Mouse (Mus musculus): ENCODE measurements around the gene Fancc.

The Fancc gene

DNA sequence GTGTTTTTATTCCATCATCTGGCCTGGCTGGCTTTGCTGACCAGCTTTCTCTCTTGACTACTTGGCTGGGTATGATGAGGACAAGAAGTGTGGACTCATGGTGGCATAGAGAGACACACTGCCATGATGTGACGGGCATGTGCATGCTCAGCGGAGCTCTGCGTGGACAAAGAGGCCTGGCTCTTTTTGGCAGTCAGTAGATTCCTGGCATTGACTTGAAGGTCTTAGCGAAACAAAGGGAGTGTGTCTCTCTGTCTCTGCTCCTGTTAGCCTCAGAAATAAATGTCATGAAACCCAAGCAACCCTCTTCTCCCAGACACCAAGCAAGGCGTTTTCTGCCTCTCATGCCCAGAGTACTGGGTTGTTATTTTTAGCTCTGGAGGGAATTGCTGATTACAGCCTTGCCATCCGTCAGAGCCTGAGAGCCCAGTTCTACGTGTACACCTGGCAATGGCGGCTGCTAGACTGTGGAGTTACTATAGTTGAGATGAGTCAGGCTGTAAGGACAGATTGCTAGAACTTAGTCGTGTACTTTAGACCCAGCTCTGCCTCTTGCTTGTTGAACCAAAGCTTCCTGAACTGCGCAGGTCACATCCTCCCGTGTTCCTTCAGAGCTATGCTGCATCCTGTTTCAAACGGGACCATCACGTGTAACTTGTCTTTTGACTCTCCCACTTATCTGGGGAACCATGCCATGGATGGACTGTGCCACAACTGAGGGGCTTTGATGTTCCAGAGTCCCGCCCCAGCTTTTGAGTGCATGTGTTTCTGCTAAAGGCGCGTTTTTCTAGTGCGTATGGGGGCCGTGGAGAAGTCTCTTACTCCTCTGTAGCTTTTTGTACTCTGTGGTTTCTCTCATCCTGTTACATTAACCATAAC is 236.1 kb downstream of the Fancc start:
- DNase-seq (ENCODE audit: low spot score): no peak

DNA sequence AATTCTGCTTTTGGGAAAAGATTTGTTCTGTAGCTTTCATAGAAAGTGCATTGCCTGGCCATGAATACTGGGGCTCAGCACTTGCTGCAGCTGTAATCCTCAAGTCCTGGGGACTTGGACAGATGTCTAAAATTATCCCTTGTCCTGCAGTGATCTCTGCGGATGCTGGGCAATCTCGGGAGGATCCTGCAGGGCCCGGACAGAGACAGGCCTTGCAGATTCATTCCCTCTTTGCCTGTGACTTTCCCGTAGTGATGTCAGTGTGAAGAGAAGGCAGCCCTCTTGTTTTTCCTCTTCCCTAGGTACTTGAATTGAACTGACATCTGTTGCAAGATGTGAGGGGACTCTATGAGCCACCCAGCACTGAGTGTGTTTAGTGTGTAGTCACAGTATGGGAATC is 236.9 kb downstream of the Fancc start:
- DNase-seq (ENCODE audit: low spot score): no peak

GRCm38 (mm10) chr13:63258671-63259070 is 238.4 kb downstream of the Fancc start:
- no peak for DNase-seq (ENCODE audit: low spot score)

- DNase-seq (ENCODE audit: low spot score): no peak
These were observed 238.9 kb downstream of the Fancc start for GRCm38 (mm10) chr13:63258167-63258582.

DNA sequence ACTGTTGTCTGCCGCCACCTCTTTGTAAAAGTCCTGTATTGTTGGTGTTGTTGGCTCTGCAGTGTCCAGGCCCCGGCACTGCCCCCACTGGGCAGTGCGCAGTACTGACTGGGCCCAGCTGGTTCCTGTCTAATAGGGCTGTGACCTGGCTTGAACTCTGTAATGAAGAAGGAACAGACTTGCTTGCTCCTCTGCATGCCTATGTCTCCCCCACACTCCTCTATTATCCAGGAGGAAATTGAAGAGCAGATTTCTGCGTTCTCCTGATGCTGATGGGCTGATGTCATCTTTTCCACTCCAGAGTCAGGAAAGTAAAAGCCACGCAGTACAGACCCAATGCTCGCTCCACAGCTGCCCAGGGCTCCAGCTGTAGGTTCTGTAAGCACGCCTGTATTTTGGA is 240.3 kb downstream of the Fancc start:
- DNase-seq (ENCODE audit: low spot score): no peak

DNA sequence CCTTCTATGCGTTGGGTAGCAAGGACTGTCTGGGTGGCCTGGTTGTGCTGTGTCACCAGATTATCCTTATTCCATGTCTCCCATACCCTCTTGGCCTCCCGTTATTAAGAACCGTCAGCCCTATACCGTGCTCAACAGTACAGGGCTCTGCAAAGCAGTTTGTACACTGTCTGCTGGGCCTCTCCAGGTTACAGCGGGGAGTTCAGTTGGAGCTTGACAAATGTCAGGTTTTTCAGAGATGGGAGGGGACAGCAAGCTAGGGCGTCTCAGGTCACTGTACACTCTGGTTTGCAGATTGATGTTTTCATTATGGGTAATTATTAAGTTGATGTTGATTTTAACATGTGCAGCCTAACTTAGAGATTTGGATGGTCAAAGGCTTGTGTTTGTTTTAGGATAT is 240.9 kb downstream of the Fancc start:
- no peak for DNase-seq (ENCODE audit: low spot score)

DNA sequence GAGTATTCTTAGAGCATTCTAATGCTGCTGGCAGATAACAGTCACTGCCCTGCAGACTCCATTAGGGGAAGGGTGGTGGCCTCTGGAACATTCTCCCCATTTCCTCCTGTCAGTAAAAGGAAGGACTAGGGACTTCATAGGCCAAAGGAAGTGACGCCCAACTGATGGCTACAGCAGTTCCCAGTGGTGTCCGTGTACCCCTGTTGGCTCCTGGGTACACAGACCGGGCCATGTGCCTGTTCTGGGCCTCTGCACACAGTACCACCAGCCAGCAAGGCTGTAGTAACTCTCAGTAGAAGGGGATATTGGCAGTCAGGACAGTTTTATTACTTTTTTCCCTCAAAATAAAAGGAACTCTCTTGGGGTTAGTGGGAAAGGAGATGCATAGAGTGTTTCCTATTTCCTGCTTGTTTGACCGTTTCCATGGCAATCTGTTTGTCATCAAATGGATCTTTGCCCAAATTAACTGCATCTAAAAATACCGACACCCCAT is 241.5 kb downstream of the Fancc start:
- no peak for DNase-seq (ENCODE audit: low spot score)

DNA sequence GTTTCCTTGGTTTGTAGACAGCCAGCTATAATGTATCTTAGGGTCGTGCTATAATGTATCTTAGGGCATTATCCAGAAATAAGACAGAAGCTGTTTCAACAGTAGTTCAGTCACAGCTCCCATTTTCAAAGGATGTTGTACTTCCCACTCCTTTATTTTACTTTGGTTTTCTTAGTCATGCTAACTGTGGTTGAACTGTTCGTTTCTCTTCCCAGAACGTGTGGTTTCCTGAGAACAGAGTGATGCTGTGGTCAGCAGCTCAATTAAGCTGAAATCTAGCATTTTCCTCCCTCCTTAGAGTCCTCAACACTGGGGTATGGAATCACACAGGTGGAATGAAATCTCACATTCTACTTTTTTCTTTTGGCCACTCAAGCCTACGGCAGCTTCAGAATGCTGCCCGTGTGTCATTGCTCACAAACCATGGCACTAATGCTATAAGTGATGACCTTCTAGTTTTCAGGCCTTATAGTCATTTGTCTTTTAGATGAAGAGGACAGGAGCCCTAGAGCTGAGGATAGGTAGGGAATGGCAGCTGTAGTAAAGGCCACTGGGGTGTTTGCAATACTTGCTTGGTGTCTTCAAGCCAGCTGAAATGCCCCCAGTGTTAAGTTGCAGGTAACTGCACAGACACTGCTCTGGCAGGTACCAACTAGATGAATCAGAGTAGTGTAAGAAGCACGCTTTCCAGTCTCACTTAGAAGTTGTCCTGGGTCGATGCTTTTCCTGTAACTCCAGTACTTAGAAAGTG is 243.0 kb downstream of the Fancc start:
- no peak for DNase-seq (ENCODE audit: low spot score)

DNA sequence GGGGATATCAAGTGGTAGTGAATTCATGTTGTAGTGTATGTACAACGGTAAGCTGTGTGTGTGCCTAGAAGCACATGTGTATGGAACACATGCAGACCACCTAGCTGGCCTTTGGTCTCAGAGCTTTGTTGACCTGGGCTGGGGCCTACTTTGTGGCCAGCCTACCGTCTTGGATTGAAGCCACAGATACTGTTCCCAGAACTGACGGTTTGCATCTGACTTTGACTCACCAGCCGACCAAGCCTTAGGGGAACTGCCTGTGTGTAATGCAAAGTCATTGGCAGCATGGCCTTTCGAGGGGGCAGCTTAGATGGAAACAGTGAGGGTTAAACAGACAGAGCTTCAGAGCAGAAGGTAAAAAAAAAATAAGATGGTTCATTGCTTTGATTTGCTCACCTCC is 243.9 kb downstream of the Fancc start:
- DNase-seq (ENCODE audit: low spot score): no peak

GRCm38 (mm10) chr13:63252295-63253010 is 244.6 kb downstream of the Fancc start:
- DNase-seq (ENCODE audit: low spot score): no peak

GRCm38 (mm10) chr13:63251118-63251889 is 245.8 kb downstream of the Fancc start:
- DNase-seq (ENCODE audit: low spot score): no peak

GRCm38 (mm10) chr13:63250441-63250980 is 246.6 kb downstream of the Fancc start:
- no peak for DNase-seq (ENCODE audit: low spot score)

DNA sequence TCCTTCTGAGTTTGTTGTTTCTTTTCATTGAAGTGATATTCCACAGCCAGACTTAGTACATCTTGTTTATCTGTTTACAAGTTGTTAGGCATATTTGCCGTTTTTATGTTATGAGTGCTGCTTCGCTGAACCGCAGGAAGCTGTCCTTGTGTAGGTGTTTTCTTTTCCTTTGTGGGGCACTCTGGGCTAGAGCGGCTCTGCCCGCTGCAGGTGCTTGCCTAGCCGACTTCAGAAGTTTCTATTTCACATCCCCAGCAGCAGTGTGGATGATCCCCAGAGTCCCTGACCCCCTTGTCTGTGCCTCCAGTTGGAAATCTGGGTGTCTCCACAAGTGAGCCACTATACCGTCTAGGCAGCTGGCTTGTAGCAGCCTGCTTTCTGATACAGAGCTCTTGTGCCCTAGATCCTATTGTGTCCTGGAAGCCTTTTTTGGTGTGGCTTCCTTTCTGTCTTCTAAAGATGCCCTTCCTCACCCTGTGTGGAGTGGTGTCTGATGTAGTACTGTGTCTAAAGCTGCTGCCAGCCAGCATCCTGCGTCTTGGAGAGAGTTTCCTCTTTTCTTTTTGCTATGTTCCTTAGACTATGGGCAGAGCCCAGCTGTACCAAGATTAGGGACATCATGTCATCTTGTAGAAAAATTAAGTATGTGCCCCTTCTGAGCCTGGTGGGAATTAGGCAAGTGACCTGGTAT is 247.2 kb downstream of the Fancc start:
- DNase-seq (ENCODE audit: low spot score): no peak

DNA sequence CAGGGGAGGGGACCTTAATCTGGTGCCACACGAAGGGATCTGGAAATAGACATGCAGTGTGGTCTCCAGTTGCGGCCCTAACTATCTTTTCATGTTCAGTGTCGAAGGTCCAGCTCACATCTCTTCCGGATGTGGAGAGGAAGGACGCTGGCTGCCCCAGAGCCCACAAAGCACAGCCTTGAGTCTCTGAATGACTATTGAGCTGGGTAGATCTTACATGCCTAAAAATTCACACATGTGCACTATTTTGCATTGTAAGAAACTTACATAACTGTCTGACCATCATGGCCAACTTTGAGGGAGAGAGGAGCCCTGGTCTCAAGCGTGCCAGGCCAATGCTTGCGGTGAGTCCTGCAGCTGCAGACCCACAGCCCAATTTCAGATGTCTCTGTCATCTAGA is 247.9 kb downstream of the Fancc start:
- no peak for DNase-seq (ENCODE audit: low spot score)

GRCm38 (mm10) chr13:63248318-63248717 is 248.8 kb downstream of the Fancc start:
- DNase-seq (ENCODE audit: low spot score): no peak

DNA sequence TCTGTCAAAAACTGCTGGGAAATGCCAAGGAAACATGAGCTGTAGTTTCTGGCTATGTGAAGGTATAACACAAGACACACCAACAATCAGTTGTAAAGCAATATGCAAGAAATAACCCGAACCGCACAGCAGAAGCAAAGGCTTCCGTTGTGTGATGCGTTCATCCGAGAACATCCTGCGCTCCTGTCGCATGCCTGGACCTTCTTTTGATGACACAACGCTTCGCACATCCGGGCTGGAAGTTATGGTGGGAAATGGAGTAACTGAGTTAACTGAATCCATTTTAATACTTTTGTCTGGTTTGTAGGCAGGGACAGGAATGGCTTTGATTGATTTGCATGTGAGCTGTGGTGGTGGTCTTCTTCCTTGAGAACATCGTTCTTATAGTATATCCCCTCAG is 249.4 kb downstream of the Fancc start:
- no peak for DNase-seq (ENCODE audit: low spot score)

GRCm38 (mm10) chr13:63247041-63247440 is 250.0 kb downstream of the Fancc start:
- no peak for DNase-seq (ENCODE audit: low spot score)

- DNase-seq (ENCODE audit: low spot score): no peak
These were observed 250.6 kb downstream of the Fancc start for GRCm38 (mm10) chr13:63246332-63246940.

GRCm38 (mm10) chr13:63245812-63246211 is 251.3 kb downstream of the Fancc start:
- DNase-seq (ENCODE audit: low spot score): no peak

DNA sequence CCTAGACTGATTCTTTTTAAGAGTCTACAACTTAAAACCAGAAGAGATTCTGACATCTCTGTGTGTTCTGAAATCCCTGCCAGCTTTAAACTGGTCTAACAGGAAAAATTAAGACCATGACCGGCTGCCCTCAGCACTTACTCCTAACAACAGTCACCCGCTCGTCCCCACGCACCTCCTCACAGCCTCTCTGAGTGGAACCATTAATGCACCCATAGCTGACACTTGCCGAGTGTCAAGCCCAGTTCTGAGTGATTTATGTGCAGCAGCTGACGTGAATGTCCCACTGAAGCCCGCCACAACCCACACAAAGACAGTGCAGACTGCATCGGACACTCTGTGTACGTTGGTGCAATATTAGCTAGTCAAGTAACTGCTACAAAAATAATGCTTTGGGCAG is 251.9 kb downstream of the Fancc start:
- DNase-seq (ENCODE audit: low spot score): no peak

All from ovary, adult 18-20 months (tissue).